Mouse (Mus musculus) embryonic fibroblast, embryonic 13.5 days (primary cell): ENCODE measurements around the gene Schip1. TPM values are rescaled to one million over a fixed set of nuclear protein-coding genes. Genes with fewer than 3 reads are reported as not detected.

Source experiments
- H3K27ac ChIP-seq: 2 replicates; pipeline ENCODE4 v1.5.1; 2012; ENCODE audit warnings: low read length, control low read depth, inconsistent platforms; ENCODE audit not compliant: insufficient read depth
- H3K4me1 ChIP-seq: 2 replicates; pipeline ENCODE4 v1.6.1; 2011; ENCODE audit warnings: low read length; ENCODE audit not compliant: control insufficient read depth, insufficient read depth
- H3K4me3 ChIP-seq: 2 replicates; pipeline ENCODE4 v1.5.1; 2011; ENCODE audit warnings: mild to moderate bottlenecking, control low read depth, low read length; ENCODE audit not compliant: insufficient read depth
- CTCF ChIP-seq: IDR thresholded peaks from 2 replicates; pipeline ENCODE4 v1.5.1; 2011; ENCODE audit warnings: mild to moderate bottlenecking, control low read depth, low read length, moderate library complexity, borderline replicate concordance; ENCODE audit not compliant: insufficient read depth
- POLR2A ChIP-seq: IDR thresholded peaks from 2 replicates; pipeline ENCODE4 v1.6.1; 2011; ENCODE audit warnings: low read depth, mild to moderate bottlenecking, control low read depth, low read length, moderate library complexity
- polyA plus RNA-seq: library from polyadenylated mRNA; stranded (reverse); fragments of >200 nt; gene quantifications from 2 replicates; pipeline ENCODE4 v1.2.4, GENCODE M21; 2011; ENCODE audit warnings: low read depth; ENCODE audit not compliant: missing spikeins, insufficient read length

Gene Schip1
- polyA plus RNA-seq, 1 experiment = 47.5 TPM

DNA sequence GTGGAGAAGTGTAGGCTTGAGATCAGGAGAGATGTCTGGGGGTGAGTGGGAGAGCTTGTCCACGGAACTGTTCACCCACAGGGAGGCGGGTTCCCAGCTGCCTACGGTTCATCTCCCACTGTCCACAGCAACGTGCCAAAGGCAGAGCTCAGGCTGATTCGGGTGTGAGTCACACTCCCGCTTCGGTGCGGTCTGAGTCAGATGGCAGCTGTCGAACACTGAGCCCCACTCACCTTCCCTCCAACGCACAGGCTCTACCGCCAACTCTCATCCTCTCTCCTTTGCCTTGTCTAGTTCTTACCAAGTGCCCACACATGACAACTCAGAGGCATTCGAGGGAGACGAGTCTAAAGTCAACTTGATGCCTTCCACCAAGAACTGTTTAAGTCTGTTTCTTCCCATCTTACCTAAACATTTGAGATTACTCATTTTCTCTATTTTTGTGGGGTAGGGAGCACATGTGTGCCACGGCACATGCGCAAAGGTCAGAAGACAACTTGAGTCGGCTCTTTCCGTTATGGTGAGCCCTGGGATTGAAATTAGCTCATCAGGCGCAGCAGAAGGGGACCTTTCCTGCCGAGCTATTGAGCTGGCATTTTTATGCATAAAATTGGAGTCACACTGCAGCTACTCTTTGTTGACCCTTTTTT is 544.4 kb downstream of the Schip1 start:
- Histone ChIP-seq H3K27ac (peak overlapping the region; percentile 43), H3K4me1 (peaks cover 11% of the 10 kb centered on the region), H3K4me3 (no peak overlapping the region)
- no peak for TF ChIP-seq POLR2A
- TF ChIP-seq CTCF = no peak

DNA sequence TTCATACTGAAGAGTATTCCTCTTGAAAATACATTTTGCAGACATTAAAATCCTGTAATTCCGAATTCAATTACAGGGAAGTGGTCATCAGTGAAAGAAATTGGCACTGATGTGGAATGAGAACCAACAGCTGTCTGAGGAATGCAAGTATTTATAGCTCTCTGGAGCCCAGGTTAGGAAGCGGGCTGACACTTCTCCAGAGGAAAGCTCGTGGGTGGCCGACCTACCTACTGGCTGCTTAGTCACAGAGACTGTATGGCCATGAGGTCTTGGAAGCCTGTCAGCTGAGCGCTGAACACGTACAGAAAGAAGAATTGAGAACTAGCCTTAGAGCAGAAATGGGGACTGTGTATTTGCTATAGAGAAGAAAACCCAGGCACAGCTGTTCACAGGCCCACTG is 545.4 kb downstream of the Schip1 start:
- H3K4me3 ChIP-seq = no peak overlapping the region
- TF ChIP-seq CTCF (no peak), POLR2A (no peak)
- peak overlapping the region; percentile 43; the same call in 1 of the 2 replicates for H3K27ac ChIP-seq
- H3K4me1 ChIP-seq = peaks cover 11% of the 10 kb centered on the region

DNA sequence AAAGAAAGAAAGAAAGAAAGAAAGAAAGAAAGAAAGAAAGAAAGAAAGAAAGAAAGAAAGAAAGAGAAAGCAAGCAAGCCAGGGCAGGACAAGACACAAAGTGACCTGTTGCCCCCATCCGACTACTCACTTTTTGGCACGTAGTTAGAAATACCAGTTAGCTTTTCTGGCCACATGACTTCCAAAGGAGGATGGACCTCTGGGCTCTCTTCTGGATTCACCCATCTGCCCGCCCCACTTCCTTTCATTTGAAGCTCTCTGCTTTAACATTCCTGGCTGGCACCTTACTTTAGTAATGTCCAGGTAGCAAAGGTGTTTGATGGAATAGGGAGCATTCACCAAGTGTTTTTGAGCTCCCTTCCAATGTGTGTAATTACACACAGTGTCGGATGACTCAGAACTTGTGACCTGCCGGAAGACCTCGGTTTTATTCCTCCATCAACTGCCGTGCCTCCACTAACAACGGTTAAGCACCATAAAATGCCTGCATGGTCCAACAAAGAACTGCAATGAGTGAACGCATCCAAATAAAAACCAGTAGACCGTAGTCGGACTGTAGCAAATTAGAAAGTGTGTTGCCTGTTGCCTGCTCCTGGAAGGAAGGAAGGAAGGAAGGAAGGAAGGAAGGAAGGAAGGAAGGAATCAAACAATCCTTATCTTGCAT is 546.1 kb downstream of the Schip1 start:
- Histone ChIP-seq H3K4me1 (peaks cover 11% of the 10 kb centered on the region), H3K27ac (peak overlapping the region; percentile 36; the same call in 1 of the 2 replicates), H3K4me3 (no peak overlapping the region)
- no peak for TF ChIP-seq CTCF
- TF ChIP-seq POLR2A = no peak

DNA sequence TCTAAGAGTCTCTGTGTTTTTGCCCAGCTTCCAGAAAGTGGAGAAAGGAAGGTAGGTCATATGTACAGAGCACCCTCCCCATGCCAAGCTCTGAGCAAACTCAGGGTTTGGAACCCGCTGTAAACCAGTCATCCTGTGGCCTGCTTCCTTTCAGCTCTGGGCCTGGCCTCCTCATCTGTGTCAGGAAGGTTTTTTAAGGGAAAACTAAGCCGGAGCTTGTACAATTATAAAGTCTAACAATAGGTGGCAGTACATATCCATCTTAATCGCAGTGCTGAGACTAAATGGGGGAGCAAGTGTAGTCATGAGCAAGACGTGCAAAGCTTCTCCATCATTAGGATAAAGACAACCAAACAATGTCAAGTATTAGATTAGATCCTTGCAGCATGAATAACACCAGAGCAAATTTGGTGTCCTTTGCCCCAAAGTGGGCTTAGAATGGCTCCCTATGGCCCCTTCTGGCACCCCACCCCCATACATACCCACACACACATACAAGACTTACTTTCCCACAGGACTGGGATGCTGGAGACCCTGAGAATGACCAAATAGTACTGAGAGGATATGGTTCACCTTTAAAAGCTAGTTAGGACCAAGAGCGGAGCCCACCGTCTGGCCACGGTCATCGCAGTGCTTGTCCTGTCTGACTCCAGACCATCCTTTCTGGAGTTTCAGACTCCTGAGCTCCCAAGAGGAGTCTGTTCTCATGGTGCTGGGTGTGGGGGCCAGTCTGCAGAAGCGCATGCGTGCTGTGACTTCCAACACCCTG is 550.6 kb downstream of the Schip1 start:
- H3K27ac ChIP-seq = no peak overlapping the region
- TF ChIP-seq POLR2A = no peak
- TF ChIP-seq CTCF = no peak
- no peak overlapping the region for H3K4me3 ChIP-seq
- peaks cover 4% of the 10 kb centered on the region; the same call in 1 of the 2 replicates for H3K4me1 ChIP-seq

DNA sequence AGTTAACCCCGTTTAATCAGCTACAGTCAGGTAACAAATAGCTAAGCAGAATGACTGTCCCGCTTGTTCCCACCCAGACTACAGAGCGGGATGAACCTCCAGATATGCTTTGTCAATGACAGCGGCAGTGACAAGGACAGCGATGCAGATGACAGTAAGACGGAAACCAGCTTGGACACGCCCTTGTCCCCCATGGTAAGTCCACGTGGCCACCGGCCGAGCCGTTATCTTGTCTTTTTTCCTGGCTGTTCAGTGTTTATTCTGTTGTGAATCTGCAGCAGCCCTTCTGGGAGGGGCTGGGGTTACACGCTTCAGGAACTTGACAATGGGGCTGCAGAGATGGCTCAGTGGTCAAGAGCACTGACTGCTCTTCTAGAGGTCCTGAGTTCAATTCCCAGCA is 551.8 kb downstream of the Schip1 start:
- Histone ChIP-seq H3K4me3 (no peak overlapping the region), H3K4me1 (no peaks in the 10 kb centered on the region), H3K27ac (no peak overlapping the region)
- TF ChIP-seq CTCF = no peak
- TF ChIP-seq POLR2A = no peak

DNA sequence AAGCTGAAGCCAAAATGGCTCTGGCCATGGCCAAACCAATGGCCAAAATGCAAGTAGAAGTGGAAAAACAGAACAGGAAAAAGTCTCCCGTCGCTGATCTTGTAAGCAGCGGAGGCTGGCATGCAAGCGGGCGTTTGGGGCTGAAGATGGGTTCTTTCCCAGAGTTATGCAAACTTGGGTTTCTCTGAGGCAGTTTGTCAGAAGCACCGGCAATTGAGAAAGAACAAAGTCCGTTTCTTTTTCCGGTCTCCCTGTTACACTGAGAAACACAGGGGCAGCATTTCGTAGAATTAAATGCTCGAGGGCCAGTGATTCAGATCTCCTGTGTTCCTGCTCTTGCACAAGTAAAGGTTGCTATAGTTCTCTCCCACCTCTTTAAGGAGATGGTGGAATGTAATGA is 553.1 kb downstream of the Schip1 start:
- H3K4me3 ChIP-seq = no peak overlapping the region
- TF ChIP-seq POLR2A (no peak), CTCF (no peak)
- H3K4me1 ChIP-seq = no peaks in the 10 kb centered on the region
- no peak overlapping the region for H3K27ac ChIP-seq

DNA sequence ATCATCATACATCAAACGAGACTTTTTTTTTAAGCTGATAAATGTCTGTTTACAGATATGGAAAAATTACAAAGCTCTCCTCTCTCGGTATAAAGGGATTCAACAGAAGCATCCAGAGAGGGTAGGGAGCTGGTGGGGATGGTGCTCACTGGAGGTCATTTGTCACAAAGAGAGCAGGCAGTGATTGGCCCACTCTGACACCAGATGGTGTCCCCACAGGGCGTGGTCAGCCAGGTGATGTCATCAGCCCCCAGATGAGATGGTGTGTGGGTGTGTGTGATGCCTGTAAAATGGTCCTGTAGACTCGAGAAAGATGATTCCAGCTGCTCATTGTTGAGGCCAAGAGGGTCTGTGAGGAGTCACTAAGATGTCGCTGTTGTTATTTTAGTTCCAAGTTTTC is 554.5 kb downstream of the Schip1 start:
- TF ChIP-seq POLR2A = no peak
- TF ChIP-seq CTCF = no peak
- Histone ChIP-seq H3K27ac (no peak overlapping the region), H3K4me1 (no peaks in the 10 kb centered on the region), H3K4me3 (no peak overlapping the region)

DNA sequence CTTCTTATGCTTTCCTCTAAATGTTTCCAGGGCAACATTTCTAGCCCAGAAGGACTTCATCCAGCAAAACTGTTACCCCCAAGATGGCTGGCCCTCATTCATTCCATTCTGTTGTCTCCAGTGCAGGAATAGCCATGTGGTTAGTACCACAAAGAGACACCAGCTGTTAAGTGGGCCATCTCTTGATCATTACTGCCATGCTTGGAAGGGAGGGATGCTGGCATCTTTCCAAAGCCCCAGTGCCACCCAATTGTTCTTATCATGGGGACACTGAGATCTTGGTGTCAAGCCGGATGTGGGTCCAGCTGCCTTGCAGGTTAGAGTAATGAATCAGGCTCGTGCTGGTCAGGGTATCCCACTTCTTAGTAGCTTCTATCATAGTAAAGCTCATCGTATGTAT is 557.4 kb downstream of the Schip1 start:
- Histone ChIP-seq H3K27ac (no peak overlapping the region), H3K4me3 (no peak overlapping the region), H3K4me1 (no peaks in the 10 kb centered on the region)
- no peak for TF ChIP-seq CTCF

DNA sequence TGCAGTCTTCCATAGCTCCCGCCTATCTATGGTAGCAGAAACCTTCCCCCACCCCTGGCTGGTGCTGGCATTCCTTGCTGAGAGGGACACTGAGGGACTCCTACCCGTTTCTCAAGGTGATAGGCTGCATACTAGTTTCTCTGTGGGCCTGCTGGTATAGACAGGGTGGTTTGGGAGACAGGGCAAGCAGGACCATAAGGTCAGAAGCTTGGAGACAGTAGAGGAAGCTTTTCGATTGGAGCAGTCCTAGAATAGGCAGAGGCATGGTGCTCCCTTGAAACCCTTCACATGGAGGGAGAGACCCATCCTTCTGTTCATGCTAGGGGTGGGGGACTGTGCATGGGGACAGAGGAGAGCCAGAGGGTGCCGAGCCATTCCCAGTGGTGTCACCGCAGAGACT is 558.4 kb downstream of the Schip1 start:
- TF ChIP-seq CTCF (no peak), POLR2A (no peak)
- Histone ChIP-seq H3K4me3 (no peak overlapping the region), H3K27ac (no peak overlapping the region), H3K4me1 (no peaks in the 10 kb centered on the region)

DNA sequence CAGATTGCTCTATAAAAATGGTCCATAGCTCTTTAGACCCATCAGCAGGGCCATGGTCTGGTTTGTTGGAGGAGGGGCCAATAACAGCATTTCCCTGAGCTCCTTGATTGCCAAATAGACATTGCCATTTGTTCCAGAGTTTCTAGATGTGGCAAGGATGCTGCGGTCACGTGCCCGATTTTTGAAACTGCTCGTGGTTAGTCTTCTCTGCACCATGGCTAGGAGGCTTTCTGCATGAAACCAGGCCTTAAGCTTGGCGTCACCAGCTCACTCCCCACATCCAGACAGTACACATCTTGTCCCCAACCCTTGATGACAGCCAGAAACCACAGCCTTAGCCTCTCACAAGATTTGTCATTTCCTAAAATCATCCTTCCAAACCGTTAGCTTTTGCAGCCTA is 559.9 kb downstream of the Schip1 start:
- H3K4me3 ChIP-seq = no peak overlapping the region
- no peak for TF ChIP-seq POLR2A
- no peak for TF ChIP-seq CTCF
- H3K27ac ChIP-seq = no peak overlapping the region
- H3K4me1 ChIP-seq = no peaks in the 10 kb centered on the region

DNA sequence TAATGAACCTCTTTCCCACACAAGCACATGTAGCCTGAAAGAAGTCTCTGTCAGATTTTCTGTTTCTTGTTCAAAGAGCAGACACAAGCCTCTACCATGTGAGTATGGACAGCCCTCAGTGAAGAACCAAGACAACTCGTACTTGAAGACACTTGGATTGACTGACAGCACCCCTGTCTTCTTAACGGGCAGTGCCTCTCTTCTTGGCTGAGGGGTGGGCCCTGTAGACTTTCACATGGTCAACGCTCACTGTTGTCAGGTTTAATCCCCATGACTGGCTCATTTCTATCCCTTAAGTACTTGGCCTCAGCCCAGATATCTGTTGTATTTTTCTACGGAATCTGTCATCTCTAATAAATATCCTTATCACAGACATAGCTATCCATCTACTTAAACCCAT is 565.7 kb downstream of the Schip1 start:
- H3K4me1 ChIP-seq = no peaks in the 10 kb centered on the region
- no peak for TF ChIP-seq CTCF
- TF ChIP-seq POLR2A = no peak
- no peak overlapping the region for H3K27ac ChIP-seq
- no peak overlapping the region for H3K4me3 ChIP-seq
